ENCODE assay signal across 8 mouse cellular contexts in the genomic region with DNA sequence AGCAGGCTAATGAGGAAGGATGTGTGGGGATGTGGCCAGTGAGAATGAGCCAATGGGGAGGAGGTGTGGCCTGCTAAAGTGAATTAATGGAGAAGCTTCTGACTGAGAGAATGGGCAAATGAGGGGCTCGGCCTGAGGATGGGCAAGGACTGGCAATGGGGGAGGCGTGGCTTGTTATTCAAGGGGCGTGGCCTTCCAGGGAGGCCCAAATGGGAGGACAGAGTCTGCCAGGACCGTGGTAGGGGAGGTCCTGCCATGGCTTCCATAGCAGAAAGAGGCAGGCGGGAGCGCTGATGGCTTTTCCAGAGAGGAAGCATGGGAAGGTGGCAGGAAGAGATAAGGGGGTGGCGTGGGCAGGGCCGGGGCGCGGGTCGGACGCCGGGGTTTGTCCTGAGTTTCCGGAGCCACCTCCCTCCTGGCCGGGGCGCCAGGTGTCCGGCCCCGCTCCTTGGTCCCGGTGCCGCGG. TPM values are rescaled to one million over a fixed set of nuclear protein-coding genes. Genes with fewer than 3 reads are reported as not detected.
A peak's percentile ranks its signal among the peaks of the same experiment; 100 is the strongest.
DNase-seq lines count a peak whose midpoint lies in the region; ATAC-seq and TF ChIP-seq lines count a peak whose summit lies in the region.

No protein-coding gene starts in this region.

- TF ChIP-seq EP300 in heart, postnatal 0 days (IDR thresholded peaks at IDR 0.05; ENCODE audit: low read depth) = peak; percentile 96

- H3K4me2 ChIP-seq in embryonic facial prominence, embryonic 13.5 days = peak overlapping the region; percentile 39
- H3K4me2 ChIP-seq in heart, postnatal 0 days (ENCODE audit: low read depth, low read length) = 0 out of 2 replicates have a peak overlapping the region, but pooled peaks have one; percentile 20

- TF ChIP-seq CTCF in heart, postnatal 0 days (IDR thresholded peaks at IDR 0.05; ENCODE audit: low read depth) = no peak

- peaks cover 20% of the 10 kb centered on the region for H3K4me1 ChIP-seq in embryonic facial prominence, embryonic 13.5 days
- no peaks in the 10 kb centered on the region for H3K4me1 ChIP-seq in heart, postnatal 0 days (ENCODE audit: control insufficient read depth, insufficient read depth)

- no peak; the same call in 1 of the 2 replicates for ATAC-seq in embryonic facial prominence, embryonic 13.5 days (ENCODE audit: insufficient number of reproducible peaks, insufficient read depth, low FRiP score, low TSS enrichment, low read depth)
- ATAC-seq in heart, postnatal 0 days (ENCODE audit: insufficient read depth, low read depth) = peak; percentile 76
- peak; percentile 49 for ATAC-seq in megakaryocyte, adult 5-6 weeks (ENCODE audit: poor library complexity, severe bottlenecking)

- peak overlapping the region; percentile 35; the same call in 1 of the 2 replicates for H3K27ac ChIP-seq in embryonic facial prominence, embryonic 13.5 days
- H3K27ac ChIP-seq in heart, postnatal 0 days (ENCODE audit: low read depth) = peak overlapping the region; percentile 82

- H3K4me3 ChIP-seq in embryonic facial prominence, embryonic 13.5 days = no peak overlapping the region
- no peak overlapping the region for H3K4me3 ChIP-seq in heart, postnatal 0 days (ENCODE audit: low read depth, low read length)

- H3K36me3 ChIP-seq in embryonic facial prominence, embryonic 13.5 days = peaks cover 93% of the 10 kb centered on the region
- peaks cover 79% of the 10 kb centered on the region for H3K36me3 ChIP-seq in heart, postnatal 0 days (replicated peaks; ENCODE audit: control insufficient read depth, insufficient read depth, low read length)

- WGBS in embryonic facial prominence, embryonic 13.5 days = 11% methylated on average over 21 of the region's 21 CpGs
- WGBS in heart, postnatal 0 days = 15% methylated on average over 17 of the region's 21 CpGs

- H3K9me3 ChIP-seq in embryonic facial prominence, embryonic 13.5 days = no peaks in the 10 kb centered on the region
- no peaks in the 10 kb centered on the region for H3K9me3 ChIP-seq in heart, postnatal 0 days (replicated peaks; ENCODE audit: control insufficient read depth, low read length)

- peaks cover 6% of the 10 kb centered on the region for H3K27me3 ChIP-seq in embryonic facial prominence, embryonic 13.5 days
- H3K27me3 ChIP-seq in heart, postnatal 0 days (ENCODE audit: control insufficient read depth, insufficient read depth, low read length) = no peaks in the 10 kb centered on the region

- peak; percentile 87 for DNase-seq in R1 (ENCODE audit: low read depth, low spot score)
- DNase-seq in heart, postnatal 0 days (ENCODE audit: low spot score) = peak; percentile 75
- DNase-seq in kidney, postnatal 14 days = peak; percentile 75
- DNase-seq in yolk sac, embryonic 10.5 days (ENCODE audit: low spot score) = peak; percentile 48
- DNase-seq in right cerebral cortex, adult 2 months (ENCODE audit: low spot score in 2 of 2) = no peak
- no peak for DNase-seq in layer of hippocampus, adult 9-10 months (ENCODE audit: low spot score)

- peak overlapping the region; percentile 55 for H3K9ac ChIP-seq in embryonic facial prominence, embryonic 13.5 days
- H3K9ac ChIP-seq in heart, postnatal 0 days (replicated peaks; ENCODE audit: low read depth, low read length) = no peak overlapping the region

RNA-seq across cellular contexts. Expression of gene Nop53, which starts 9.1 kb away (rescaled TPM):
- polyA plus RNA-seq in embryonic facial prominence, embryonic 13.5 days (2015; fragmentation: Nextera tagmentation; extraction: Ambion mirVana) = 210 and 222 TPM in 2 replicates
- 81.6 and 102 TPM in 2 replicates for total RNA-seq in heart, postnatal 0 days (2014; rRNA removed; ENCODE audit: low replicate concordance)
- 120 and 128 TPM in 2 replicates for polyA plus RNA-seq in heart, postnatal 0 days (2015; fragmentation: Nextera tagmentation; extraction: Ambion mirVana)
- total RNA-seq in megakaryocyte, adult 5-6 weeks (2015) = 80.2 and 90.4 TPM in 2 replicates
- 293 and 315 TPM in 2 replicates for total RNA-seq in megakaryocyte, adult 5-6 weeks (2017)

RNA-seq across cellular contexts. Expression of gene Ehd2, which starts 12.4 kb away (rescaled TPM):
- 36.9 and 41.2 TPM in 2 replicates for polyA plus RNA-seq in embryonic facial prominence, embryonic 13.5 days (2015; fragmentation: Nextera tagmentation; extraction: Ambion mirVana)
- 66.7 and 80.0 TPM in 2 replicates for total RNA-seq in heart, postnatal 0 days (2014; rRNA removed; ENCODE audit: low replicate concordance)
- polyA plus RNA-seq in heart, postnatal 0 days (2015; fragmentation: Nextera tagmentation; extraction: Ambion mirVana) = 47.5 and 48.7 TPM in 2 replicates
- total RNA-seq in megakaryocyte, adult 5-6 weeks (2015) = 0.04 TPM in 1 of 2 replicates, not detected in the other
- 0.07 and 0.16 TPM in 2 replicates for total RNA-seq in megakaryocyte, adult 5-6 weeks (2017)

RNA-seq across cellular contexts. Expression of gene Selenow, which starts 32.8 kb away (rescaled TPM):
- 1,180 and 1,188 TPM in 2 replicates for polyA plus RNA-seq in embryonic facial prominence, embryonic 13.5 days (2015; fragmentation: Nextera tagmentation; extraction: Ambion mirVana)
- total RNA-seq in heart, postnatal 0 days (2014; rRNA removed; ENCODE audit: low replicate concordance) = 292 and 404 TPM in 2 replicates
- 632 and 642 TPM in 2 replicates for polyA plus RNA-seq in heart, postnatal 0 days (2015; fragmentation: Nextera tagmentation; extraction: Ambion mirVana)
- total RNA-seq in megakaryocyte, adult 5-6 weeks (2015) = 96.9 and 102 TPM in 2 replicates
- total RNA-seq in megakaryocyte, adult 5-6 weeks (2017) = 31.5 and 33.7 TPM in 2 replicates

Comparison
In these comparisons a context has a peak if more than half of its experiments do, and no peak if none do; other contexts are left out.
1. DNase-seq: peak in R1 (single experiment), heart, postnatal 0 days (single experiment), kidney, postnatal 14 days (single experiment) and yolk sac, embryonic 10.5 days (single experiment); none in right cerebral cortex, adult 2 months (0 of 2) and layer of hippocampus, adult 9-10 months (single experiment).
2. RNA of gene Ehd2, which starts 12.4 kb away (total RNA-seq): 66.7 to 80.0 TPM in heart, postnatal 0 days; 0.04 to 0.16 TPM in megakaryocyte, adult 5-6 weeks; every median in the first group is over 10 times any median in the second.